Mouse (Mus musculus) T-cell, adult 2 months (primary cell): ENCODE results near the gene Cecr2.

ENCODE experiments used
- DNase-seq: peaks from one replicate; pipeline ENCODE4 v3.0.0; 2022; ENCODE audit warnings: low spot score

The Cecr2 gene

GRCm38 (mm10) chr6:120667911-120668310, 1.7 kb downstream of the Cecr2 start:
- DNase-seq = no peak

- DNase-seq = no peak
These were observed 8.0 kb downstream of the Cecr2 start for GRCm38 (mm10) chr6:120674121-120674520.

GRCm38 (mm10) chr6:120674881-120675280, 8.7 kb downstream of the Cecr2 start:
- no peak for DNase-seq

- DNase-seq = no peak
These were observed 9.8 kb downstream of the Cecr2 start for GRCm38 (mm10) chr6:120675979-120676378.

DNA sequence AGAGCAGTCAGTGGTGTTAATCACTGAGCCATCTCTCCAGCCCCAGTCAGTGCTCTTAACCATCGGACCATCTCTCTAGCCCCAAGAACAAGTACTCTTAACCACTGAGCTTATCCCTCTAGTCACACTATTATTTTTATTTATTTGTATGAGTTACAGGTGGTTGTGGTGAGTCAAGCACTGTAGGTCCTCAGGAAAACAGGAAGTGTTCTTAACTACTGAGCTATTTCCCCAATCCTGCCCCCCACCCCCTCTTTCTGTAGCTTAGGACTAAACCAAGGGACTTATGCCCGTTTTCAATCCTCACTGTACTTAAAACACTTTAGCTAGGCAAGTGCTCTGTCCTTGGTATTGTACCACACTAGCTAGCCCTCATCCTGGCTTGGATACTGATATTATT, 17.2 kb downstream of the Cecr2 start:
- no peak for DNase-seq

GRCm38 (mm10) chr6:120684750-120685149, 18.6 kb downstream of the Cecr2 start:
- DNase-seq = no peak

GRCm38 (mm10) chr6:120686872-120687650, 20.9 kb downstream of the Cecr2 start:
- DNase-seq = no peak

GRCm38 (mm10) chr6:120700221-120700620, 34.1 kb downstream of the Cecr2 start:
- no peak for DNase-seq

DNA sequence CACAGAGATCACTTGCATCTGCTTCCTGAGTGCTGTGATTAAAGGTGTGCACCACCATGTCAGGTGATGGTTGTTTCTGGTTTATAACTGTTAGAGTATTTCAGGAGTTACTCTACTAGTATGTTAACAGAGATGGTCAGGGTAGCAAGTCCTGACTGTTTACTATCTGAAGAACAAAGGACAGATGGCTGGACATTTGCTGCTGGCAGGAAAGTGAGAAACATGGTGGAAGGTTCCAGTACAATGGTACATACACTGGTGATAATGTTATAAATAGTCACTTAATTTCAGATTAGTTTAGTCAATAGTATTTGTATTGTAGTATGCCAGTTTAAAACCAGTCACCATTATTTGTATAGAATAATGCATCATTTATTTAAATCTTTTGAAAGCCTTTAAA, 38.2 kb downstream of the Cecr2 start:
- DNase-seq = no peak

- no peak for DNase-seq
These were observed 42.6 kb downstream of the Cecr2 start for GRCm38 (mm10) chr6:120708759-120709158.

GRCm38 (mm10) chr6:120714806-120715205, 48.6 kb downstream of the Cecr2 start:
- no peak for DNase-seq

DNA sequence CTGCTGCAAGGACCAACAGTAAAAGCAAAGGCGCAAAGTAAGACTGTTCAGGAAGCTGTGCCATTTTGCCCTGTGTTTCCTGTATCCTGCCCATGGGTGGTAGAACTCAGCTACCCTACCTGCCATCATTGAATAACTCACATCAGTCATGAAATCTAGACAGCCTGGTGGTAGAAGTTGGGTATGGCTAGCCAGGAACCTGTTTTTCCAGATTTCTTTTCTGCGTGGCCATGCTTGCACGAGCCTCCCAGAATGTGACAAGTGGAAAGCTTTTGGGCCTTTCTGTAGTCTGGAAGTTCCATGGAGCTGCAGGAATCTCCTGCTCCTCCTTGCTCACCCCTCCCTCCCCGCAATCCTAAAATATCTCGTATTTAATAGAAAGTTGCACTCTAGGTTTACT, 49.1 kb downstream of the Cecr2 start:
- DNase-seq = no peak

GRCm38 (mm10) chr6:120715851-120716250, 49.7 kb downstream of the Cecr2 start:
- no peak for DNase-seq

DNA sequence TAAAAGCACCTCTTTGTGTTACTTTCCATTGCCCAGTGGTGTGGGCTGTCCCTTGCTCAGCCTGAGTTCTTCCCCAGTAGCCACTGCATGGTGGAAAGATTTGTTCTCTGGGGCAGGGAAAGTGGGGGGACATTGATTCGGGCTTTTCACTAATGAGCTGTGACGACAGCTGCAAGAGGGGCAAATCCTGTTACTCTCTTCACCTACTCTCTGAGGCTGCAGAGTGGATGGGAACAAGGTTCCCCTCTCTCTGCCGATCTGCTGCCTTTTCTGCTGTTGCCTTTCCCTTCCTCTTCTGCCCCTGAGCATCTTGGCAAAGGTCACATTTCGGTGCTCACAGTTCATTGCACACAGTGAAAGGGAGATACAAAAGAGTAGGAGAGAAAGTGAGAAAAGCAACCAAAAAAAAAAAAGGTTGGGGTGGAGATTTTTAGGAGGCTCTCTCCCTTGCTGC, 50.4 kb downstream of the Cecr2 start:
- DNase-seq = no peak

DNA sequence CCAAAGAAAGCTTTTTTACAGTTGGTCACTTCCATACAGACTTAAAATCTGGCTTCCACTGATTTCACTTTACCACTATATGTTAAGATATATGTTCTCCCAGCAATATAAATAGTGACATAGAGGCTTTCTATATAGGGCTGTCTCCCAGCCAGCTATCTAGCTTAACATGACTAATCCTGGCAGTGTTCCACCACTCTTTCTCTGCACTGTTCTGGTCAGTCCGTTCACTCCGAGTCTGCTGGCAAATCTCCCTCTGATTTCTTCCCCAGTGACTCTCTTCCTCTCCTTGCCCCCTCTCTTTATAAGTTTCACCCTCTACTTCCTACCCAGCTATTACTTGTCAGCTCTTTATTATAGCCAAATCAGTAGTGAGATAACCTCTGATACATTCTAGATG, 59.8 kb downstream of the Cecr2 start:
- DNase-seq = no peak

DNA sequence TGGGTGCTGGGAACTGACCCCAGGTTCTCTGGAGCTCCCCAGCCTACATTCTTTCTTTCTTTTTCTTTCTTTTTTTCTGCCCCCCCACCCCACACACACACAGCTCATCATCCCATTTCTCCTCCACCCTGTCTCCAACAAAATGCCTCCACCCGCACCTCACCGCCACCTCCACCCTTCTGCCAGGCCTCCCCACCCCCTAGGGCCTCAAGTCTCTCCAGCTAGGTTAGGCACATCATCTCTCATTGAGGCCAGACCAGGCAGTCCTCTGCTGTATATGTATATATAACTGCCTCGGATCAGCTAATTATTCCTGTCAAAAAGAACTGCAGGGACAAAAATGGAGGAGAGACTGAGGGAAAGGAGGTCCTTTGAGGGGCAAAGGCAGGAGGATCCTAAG, 69.8 kb downstream of the Cecr2 start:
- DNase-seq = no peak

DNA sequence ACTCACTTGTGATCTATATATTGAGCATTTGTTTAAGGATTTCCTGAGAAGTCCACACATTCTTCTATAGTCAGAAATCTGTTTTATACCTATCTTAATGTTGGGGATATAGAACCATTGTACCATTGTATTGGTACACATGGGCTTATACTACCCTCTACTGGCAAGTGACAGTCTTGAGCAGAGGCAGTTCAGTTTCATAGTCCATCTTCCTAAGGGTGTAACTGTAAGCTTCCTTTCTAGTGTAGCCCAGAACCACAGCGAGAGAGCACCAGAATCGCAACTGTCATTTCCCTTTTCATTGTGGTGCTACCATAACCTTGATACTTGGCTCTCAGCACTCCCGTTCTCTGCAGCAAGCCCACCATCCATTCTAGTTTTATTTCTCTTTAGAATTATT, 70.4 kb downstream of the Cecr2 start:
- peak; percentile 19 for DNase-seq

DNA sequence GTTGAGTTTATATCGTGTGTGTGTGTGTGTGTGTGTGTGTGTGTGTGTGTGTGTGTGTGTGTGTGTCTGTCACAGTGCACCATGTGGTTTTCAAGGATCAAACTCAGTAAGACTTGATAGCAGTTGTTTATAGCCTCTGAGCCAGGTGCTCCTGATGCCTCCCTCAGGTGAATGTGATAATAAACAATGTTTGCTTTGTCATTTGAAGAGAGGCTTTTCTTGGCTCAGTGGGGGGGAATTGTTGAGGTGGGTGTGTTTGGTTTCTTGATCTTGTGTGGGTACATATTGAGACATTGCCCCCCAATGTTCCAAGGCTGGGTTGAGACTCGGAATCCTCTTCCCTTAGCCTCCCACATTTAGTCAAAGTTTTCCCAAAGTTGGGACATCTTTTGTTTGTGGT, 77.0 kb downstream of the Cecr2 start:
- no peak for DNase-seq

- no peak for DNase-seq
These were observed 78.1 kb downstream of the Cecr2 start for GRCm38 (mm10) chr6:120744266-120744665.

DNA sequence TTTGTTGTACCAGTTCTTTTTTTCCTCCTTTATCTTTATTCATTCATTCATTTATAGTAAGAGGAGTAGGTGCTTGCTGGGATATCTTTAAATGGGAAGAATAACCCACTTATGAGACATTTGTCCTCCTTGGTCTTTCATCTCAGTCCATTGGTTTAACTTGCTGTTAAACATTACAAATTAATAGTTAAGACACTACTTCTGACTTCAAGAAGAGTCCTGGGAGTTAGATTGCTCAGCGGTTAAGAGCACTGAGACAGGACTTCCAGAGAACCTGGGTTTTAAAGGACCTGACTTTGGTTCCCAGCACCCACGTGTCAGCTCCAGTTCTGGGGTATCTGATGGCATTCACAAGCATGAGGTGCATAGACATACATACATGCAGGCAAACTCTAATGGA, 80.2 kb downstream of the Cecr2 start:
- no peak for DNase-seq

- no peak for DNase-seq
These were observed 95.0 kb downstream of the Cecr2 start for GRCm38 (mm10) chr6:120761151-120761550.

- no peak for DNase-seq
These were observed 103.8 kb downstream of the Cecr2 start for GRCm38 (mm10) chr6:120769972-120770371.

DNA sequence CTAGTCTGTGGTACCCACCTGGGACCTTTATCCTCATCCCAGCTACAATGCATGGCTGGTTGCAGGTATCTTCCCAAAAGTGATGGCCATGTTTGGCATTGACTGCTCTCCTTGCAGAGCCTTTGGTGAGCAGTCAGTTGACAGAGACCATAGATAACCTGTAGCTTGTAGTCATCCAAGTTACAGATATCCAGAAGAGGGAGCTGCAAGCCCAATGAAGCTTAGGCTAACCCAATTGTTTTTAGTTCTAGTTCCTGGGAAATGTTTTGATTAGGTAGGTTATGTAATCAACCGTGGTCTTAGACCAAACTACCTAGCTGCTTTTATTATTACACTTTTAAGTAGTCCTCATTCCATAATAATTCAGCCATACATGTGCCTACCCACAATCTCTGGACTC, 105.2 kb downstream of the Cecr2 start:
- no peak for DNase-seq

- DNase-seq = no peak
These were observed 105.9 kb downstream of the Cecr2 start for GRCm38 (mm10) chr6:120772025-120772424.
